Mouse (Mus musculus): Measurements from ENCODE around the gene Sfxn2.

DNA sequence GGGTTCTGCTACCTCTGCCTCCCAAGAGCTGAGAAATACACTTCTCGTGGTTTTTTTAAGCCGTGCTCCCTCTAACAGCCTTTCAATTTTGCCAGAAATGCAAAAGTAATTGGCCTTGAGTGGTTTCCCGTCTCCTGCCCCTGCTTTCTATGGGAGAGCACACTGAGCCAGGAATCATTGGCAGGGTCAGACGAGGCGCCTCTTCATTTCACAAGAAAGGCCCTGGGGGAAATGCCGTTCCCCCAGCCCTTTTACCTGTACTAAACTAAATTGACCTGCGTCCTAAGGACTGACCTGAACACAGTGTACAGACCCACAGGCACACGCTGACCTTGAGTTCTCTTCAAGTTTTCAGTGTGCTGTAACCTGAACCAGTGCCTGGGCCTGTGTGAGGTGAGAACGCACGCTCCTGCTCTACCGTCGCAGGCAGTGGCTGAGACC is 72.9 kb downstream of the Sfxn2 start:
- no peak for TF ChIP-seq GATA1 (IDR thresholded peaks at IDR 0.05; ENCODE audit: borderline replicate concordance, low read length)
- TF ChIP-seq FLI1 (IDR thresholded peaks at IDR 0.05; ENCODE audit: low read length): no peak

Measured in megakaryocyte, embryonic 14.5 days (primary cell).